Mouse (Mus musculus): ENCODE measurements around the gene Ppm1d.

Gene Ppm1d

DNA sequence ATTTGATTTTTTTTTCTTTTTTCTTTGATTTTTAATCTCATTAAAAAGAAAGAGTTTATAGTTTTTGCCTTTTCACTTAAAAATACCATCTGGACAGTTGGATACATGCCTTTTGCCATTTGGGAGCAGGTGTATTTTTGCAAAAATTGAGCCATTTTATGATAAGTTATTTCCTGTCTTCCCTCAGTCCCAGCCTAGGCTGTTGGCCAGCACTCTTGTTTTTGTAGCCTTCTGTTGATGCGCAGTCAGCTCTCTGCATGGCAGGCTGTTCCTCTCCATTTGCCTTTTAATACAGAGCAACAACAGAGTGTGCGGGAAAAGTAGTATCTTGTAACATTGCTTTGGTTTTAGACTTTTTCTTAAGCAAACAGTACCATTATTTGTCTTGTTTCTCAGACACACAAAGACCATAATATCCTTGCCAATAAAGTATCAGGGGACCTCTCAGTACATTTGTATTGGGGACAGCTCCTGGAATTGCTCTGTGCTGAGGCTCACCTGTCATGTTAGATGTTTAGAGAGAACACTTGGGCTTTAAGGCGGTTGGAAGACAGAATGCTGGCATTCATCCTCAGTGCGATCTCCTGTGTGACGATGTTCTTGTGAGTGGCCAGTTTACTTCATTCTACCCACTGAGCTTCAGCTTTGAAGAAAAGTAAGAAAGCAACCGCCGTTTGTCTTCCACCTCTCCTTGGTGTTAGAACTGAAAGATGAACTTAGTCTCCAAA is 18.3 kb downstream of the Ppm1d start:
- DNase-seq (ENCODE audit: extremely low spot score) = no peak

DNA sequence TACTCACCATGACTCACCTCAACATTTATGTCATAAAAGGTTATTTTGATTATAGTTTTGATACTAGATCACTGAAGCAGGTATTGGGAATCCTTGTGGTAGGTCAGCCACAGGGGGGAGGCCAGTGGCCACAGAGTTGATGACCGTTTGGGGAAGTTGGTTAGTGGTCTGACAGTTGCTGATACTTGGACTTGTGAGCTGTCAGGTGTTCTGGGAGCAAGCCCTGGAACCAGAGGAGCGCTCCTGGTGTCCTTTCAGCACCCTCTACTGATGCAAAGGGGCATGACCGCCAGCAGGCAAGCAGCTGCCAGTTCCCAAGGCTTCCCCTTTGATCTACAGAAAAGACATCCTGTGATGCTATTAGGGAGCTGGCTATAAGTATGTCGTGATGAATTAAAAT is 23.7 kb downstream of the Ppm1d start:
- peak; percentile 19 for DNase-seq (ENCODE audit: extremely low spot score)

DNA sequence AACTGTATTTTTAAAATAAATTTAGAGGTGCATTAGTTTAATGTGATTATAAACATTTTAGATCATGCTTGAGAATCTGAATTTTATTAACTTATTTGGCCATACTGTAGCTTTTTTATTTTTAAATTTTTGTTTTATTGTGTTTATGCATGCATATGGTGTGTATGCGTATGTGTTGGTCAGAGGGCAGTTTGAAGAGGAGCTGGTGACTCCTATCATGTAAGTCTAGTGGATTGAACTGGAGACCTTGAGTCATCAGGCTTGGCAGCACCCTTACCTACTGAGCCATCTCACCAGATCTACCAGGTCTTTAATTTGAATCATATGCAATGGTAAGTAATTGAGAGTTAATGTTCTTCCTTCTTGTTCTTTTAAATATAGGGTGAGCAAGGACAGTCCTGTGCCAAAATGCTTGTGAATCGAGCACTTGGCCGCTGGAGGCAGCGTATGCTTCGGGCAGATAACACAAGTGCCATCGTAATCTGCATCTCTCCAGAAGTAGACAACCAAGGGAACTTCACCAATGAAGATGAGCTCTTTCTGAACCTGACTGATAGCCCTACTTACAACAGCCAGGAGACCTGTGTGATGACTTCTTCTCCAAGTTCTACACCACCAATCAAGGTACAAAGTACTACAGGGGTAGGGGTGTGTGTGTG is 28.3 kb downstream of the Ppm1d start:
- no peak for DNase-seq (ENCODE audit: extremely low spot score)

DNA sequence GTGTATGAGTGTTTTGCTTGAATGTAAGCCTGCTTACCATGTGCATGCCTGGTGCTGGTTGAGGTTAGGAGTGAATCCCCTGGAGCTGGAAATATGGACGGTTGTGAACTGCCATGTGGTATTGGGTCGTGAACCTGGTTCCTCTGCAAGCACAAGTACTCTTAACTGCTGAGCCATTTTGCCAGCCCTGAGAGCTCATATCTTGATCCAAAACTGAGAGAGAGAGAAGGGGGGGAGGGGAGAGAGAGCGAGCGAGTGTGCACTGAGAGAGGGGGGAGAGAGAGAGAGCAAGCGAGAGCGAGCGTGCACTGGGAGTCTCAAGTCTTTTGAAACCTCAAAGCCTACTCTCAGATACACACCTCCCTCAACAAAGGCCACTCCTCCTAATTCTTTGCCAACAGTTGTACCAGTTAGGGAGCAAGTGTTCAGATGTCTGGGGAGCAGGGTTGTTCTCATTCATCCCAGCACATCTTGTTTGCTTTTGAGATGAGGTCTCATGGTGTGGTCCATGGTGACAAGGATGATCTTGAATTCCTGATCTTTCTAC is 29.1 kb downstream of the Ppm1d start:
- DNase-seq (ENCODE audit: extremely low spot score) = no peak

DNA sequence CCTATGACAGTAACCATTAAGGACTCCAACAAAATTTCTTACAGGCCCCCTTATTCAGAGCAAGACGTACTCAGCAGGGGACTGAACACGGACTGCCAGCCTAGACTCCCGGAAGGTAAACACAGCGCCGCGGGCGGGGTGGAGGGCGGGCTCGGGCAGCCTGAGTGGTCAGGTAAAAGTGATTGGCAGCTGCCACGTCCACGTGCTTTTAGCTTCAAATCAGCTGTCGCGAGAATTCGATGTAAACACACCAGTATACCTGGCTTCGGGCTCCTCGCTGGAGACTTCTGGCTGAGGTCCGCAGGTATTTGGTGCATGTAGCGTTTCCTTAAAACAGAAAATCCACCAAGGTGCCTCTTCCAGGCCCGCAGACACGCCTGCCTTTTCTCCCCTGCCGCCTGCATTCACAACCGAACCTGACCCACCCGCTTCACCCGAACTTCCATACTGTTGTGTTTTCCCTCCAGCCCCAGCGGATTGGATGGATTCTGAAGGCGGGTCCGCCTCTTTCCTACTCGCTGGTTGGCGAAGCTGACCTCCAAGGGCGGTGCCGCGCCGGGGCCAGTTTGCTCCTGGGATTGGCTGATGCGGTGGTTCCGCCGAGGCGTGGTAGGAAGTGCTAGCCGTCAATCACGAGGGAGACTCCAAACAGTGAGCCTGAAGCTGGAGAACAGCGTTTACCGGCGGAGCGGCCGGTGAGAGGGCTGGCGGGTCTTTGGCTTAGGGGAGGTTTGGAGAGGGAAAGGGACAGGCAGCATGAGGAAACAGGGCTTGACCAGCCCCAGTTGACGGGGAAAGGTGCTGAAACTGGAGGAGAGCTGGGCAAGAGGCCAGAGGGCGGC is 41.7 kb downstream of the Ppm1d start, which contains the start of gene Bcas3:
Gene Bcas3, plus strand, starts transcription at position 629 of the 842 bp plus-strand sequence.
- DNase-seq (ENCODE audit: extremely low spot score) = peak; percentile 97

DNA sequence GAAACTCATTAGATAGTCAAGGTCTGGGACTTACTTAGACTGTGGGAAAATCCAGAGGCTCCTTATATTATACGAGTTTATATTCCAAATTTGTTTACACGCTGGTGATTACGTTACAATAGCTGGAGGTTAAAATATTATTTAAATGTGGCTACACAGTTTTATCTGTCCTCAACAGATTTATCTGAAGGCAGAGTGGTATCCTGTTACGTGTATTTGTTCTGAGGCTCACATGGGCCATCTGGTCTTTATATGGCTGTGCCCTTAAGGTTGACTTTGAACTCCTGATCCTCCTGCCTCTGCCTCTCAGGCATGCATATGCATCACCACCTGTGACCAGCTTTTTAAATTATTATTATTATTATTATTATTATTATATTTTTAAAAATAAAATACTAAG is 42.8 kb downstream of the Ppm1d start:
- DNase-seq (ENCODE audit: extremely low spot score) = no peak

DNA sequence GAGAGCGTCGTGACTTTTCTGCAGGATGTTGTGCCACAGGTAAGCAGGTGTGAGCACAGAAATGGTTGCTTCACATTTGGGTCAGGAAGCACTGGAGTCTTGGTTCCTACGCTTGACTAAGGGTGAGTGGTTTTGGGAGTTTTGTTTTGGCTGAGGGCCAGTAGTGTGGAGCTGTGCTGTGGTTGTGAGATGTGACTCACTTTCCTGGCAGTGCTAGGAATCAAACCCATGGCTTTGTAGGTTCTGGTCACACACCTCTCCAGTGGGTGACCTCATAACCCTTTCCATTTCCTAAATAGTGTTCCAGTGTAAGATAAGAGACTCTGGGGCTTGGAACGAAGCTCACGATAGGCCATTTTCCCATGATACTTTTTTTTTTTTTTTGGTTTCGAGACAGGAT is 48.6 kb downstream of the Ppm1d start:
- DNase-seq (ENCODE audit: extremely low spot score) = no peak

DNA sequence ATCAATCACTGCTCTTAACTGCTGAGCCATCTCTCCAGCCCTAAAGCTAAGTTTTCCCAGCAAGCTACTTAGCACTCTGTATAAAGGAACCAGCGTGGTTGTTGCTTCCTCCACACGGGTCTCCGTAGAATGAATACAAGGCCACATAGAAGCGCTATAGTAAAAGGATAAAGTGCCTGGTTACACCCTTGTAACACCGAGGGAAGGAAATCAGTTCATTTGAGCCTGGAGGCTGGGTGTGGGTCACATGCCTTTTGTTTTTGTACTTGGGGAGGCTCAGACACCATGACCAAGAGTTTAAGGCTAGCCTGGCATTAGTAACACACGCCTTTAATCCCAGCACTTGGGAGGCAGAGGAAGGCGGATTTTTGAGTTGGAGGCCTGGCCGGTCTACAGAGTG is 50.6 kb downstream of the Ppm1d start:
- no peak for DNase-seq (ENCODE audit: extremely low spot score)

DNA sequence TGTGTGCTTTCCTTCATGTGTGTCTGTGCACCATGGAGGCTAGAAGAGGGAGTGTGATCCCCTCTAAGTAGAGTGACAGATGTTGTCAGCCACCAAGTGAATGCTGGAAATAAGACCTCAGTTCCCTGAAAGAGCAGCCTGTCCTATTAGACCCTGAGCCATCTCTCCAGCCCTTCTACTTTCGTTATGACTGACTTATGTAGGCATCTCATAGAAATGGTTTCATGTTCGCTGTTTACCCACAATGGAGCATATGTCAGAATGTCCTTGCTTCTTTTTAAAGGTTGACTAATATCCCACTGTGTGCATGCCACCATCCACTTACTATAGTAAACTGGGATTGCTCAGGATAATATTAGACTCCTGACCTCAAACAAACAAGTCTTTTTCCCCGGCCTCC is 55.1 kb downstream of the Ppm1d start:
- DNase-seq (ENCODE audit: extremely low spot score) = no peak

DNA sequence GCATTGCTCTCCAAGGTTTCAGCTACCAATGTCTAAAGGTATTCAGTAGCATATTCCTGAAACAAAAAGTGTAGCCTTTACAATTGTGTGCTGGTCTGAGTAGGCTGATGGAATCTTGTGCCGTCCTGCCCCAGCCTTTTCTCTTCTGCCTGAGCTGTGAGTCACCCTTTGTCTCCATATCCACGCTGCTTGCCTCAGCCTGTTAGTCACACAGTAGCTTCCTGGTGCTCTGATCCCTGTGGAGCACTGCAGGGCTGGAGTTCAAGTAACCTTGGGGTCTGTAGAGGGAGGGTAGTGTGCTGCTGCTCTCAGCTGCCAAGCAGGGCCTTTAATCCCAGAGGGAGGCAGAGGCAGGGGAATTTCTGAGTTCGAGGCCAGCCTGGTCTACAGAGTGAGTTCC is 56.8 kb downstream of the Ppm1d start:
- DNase-seq (ENCODE audit: extremely low spot score) = no peak

DNA sequence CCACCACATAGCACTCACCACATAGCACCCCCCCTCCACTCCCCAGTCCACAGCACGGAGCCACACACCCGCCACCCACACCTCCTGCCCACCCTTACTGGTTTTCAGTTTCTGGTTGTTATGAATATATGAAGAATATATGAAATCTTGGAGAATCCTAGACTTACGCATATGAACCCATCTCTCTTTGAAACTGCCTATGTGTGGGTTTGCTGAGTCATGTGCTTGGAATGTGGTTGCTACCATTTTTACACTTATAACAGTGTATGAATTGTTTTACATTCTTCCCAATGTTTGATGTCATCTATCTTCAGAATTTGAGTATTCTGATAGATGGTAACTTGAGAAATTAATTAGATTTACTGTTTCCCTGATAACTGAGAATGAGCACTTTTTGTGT is 68.0 kb downstream of the Ppm1d start:
- DNase-seq (ENCODE audit: extremely low spot score) = no peak

DNA sequence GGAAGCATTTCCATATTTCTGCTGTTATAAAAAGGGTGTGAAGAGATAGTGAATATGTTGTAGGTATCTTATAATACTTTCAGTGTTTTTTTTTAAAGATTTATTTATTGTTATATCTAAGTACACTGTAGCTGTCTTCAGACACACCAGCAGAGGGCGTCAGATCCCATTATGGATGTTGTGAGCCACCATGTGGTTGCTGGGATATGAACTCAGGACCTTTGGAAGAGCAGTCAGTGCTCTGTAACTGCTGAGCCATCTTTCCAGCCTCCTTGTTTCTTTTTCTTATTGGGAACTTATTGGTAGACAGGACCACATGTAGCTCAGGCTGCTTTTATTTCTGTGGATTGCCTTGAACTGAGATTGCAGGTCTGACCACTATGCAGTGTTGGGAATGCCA is 69.0 kb downstream of the Ppm1d start:
- DNase-seq (ENCODE audit: extremely low spot score) = no peak

DNA sequence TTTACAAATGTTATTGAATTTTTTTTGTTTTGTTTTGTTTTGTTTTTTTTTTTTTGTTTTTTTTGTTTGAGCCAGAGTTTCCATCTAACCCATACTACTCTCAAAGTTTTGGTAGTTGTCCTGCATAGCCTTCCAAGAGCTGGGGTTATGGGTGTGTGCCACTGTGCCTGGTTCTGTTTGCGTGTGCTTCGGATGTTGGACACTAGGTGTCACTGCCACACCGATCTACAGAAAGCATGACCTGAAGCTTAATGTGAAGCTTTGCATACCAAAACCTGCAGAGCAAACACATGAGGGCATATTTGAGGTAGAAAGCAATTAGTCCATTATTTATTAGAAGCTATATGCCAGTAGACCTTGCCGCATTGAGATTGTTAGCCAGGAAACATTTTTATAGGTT is 71.0 kb downstream of the Ppm1d start:
- peak; percentile 76 for DNase-seq (ENCODE audit: extremely low spot score)

DNA sequence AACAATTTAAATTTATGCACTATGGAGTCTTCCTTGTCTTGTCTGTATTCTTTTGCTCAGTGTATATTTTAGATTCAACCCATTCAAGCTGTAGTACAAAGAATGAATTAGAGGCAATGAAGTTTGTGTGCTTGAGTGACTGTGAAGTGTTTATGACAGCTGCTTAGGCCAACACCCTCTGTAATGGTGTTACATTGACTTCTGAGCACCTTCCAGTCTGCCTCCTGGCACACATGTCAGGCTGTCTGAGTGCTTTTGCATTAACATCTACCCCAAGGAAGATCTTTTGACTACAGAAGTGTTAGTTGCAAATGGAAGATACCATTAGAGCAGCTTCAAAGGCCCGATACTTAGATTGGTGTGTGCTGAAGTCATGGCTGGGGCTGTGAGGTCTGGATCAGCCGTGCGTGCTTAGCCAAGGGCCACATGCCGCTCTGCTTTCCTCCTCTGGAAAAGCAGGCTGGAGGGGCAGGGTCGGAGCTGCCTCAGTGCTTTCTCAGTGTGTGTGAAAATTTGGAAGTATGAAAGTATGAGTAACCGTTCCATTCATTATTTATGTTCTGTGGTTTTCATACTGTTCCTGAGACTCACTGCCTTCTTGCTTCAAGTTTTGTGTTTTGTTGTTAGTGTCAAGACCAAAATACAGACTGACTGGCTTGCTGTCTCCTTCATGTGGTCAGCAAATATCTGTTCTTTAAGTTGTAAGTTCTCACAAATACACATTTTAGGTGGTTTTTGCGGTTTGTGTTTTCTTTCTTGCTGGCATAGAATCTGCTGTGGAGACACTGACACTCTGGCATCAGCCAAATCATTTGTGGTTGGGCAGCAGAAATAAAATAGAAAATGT is 73.2 kb downstream of the Ppm1d start:
- no peak for DNase-seq (ENCODE audit: extremely low spot score)

DNA sequence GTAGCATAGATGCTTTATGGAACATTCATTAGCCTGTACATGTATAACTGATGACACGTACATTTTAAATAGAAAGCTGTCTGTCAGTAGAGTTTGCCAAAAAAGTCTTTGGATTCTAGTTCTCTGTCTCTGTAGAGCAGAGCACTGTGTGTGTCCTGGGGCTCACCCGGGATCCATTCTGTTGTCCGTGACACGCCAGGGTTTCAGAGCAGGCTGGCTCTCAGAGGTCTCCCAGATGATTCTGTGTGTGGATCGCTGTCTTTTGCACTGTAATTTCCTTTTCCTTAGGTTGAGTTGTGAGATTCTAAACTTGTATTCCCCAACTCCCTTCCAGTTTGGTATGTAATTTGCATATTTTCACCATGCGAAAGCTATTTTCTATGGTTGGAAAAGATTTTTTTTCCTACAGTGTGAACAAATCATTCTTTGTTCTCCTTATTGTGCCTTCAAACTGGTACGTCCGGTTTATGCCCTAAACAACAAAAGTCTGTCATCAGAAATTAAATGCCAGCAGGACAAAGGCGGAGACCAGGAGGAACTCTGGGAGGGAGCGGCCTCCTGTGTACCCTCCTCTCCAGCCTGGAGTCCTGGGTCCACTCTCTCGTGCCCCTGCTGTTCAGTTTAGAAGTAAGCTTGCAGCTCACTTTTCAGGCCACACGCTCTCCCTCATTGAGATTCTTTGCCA is 81.3 kb downstream of the Ppm1d start:
- no peak for DNase-seq (ENCODE audit: extremely low spot score)

DNA sequence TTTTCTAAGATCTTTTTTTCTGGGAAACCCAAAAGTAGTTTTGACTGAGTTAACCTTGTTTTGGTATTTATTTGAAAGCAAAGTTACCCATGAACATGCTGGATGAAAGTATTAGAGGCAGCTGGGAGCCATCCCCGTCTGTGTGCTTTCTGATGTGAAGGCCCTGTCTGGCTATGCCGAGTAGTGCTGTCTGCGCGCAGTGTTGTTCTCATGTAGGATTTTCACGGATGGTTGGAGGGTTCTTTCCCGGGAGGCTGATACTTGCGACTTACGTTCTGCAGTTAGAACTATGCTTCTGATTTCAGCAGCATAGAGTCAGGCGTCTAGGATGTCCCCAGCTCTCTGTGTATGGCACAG is 81.8 kb downstream of the Ppm1d start:
- DNase-seq (ENCODE audit: extremely low spot score) = peak; percentile 27

DNA sequence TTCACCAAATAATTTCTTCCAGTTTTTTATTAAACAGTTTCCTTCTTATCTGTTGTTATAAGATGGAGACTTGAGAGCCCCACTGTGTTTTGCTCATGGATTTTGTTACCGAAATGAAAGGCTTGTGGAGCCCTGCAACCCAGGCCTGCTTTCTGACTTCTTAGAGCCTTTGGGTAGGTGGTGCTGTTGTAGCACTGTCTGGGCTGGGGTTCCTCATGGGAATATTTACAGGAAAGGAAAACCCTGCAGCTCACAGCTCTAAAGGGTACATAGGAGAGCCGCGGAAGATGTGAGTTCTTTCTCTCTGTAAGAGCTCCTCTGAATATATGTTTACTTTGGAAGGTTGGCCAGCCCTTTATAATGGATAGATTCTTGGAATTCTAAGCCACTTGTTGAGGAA is 82.9 kb downstream of the Ppm1d start:
- DNase-seq (ENCODE audit: extremely low spot score) = peak; percentile 2

DNA sequence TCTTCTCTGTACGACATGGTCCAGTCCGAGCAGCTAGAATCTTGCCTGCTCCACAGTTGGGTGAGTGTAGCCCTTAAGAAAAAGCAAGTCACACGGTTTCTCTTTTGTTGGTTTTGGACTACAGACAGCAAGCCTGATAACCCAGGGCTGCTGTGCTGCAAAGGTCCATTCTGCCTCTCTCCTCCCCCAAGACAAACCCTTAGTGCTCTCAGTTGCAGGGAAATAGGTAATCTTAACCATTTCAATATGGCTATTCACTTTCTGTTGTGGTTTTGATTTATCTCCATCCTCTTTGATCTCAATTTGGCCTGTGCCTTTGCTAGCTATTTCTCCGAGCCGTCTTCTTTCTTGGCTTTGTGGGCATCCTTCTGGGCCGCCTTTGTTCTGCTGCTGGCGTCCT is 84.3 kb downstream of the Ppm1d start:
- DNase-seq (ENCODE audit: extremely low spot score) = no peak
